Mouse (Mus musculus) lung, embryonic 14.5 days (tissue): Measurements from ENCODE around the gene Nup50. TPM values are rescaled to one million over a fixed set of nuclear protein-coding genes. Genes with fewer than 3 reads are reported as not detected.
A peak's percentile ranks its signal among the peaks of the same experiment; 100 is the strongest.

Source experiments
- ATAC-seq: fragments of 200-750 bp; cut with Nextera tagmentation; 2 replicates; pipeline ENCODE4 v1.8.0; 2017; ENCODE audit warnings: mild to moderate bottlenecking, moderate TSS enrichment, moderate library complexity; ENCODE audit not compliant: insufficient read depth
- DNase-seq: peaks from one replicate; pipeline ENCODE4 v3.0.0-alpha.2; 2015
- H3K27ac ChIP-seq: fragments of 300-500 bp; sonication (generic); 2 replicates; pipeline ENCODE4 v1.5.1; 2014; ENCODE audit warnings: low read depth, mild to moderate bottlenecking, moderate library complexity
- H3K27me3 ChIP-seq: fragments of 300-500 bp; sonication (generic); 2 replicates; pipeline ENCODE4 v1.6.1; 2014; ENCODE audit warnings: low read length, control low read depth; ENCODE audit not compliant: insufficient read depth
- H3K36me3 ChIP-seq: fragments of 300-500 bp; sonication (generic); 2 replicates; pipeline ENCODE4 v1.6.1; 2014; ENCODE audit warnings: control low read depth; ENCODE audit not compliant: insufficient read depth
- H3K4me1 ChIP-seq: fragments of 300-500 bp; sonication (generic); 2 replicates; pipeline ENCODE4 v1.6.1; 2014; ENCODE audit warnings: antibody characterized with exemption, control low read depth; ENCODE audit not compliant: insufficient read depth
- H3K4me2 ChIP-seq: fragments of 300-500 bp; sonication (generic); 2 replicates; pipeline ENCODE4 v1.6.1; 2014; ENCODE audit warnings: mild to moderate bottlenecking
- H3K4me3 ChIP-seq: fragments of 300-500 bp; sonication (generic); 2 replicates; pipeline ENCODE4 v1.5.1; 2014; ENCODE audit warnings: low read depth, low read length
- H3K9ac ChIP-seq: fragments of 300-500 bp; sonication (generic); 2 replicates; pipeline ENCODE4 v1.6.1; 2014
- H3K9me3 ChIP-seq: fragments of 300-500 bp; sonication (generic); 2 replicates; pipeline ENCODE4 v1.6.1; 2016; ENCODE audit warnings: low read depth, low read length, control low read depth
- CTCF ChIP-seq: IDR thresholded peaks from 2 replicates; pipeline ENCODE4 v1.5.1; 2016; ENCODE audit warnings: antibody characterized with exemption, low read depth
- WGBS: fragments of 180-500 bp; shearing (Covaris S2); extraction: QIAGEN DNeasy Blood & Tissue Kit; methylation state at CpG from one replicate; pipeline ENCODE4 v1.1.7; 2014; 5-methylcytosine and 5-hydroxymethylcytosine counted together
- polyA plus RNA-seq: library from polyadenylated mRNA; unstranded; fragments of >200 nt; fragmentation: Nextera tagmentation; extraction: Ambion mirVana; gene quantifications from 2 replicates; pipeline ENCODE4 v1.2.1, GENCODE M21; 2014

Nup50 gene
- polyA plus RNA-seq, 1 experiment from 2014 or later, result 48.2 TPM

GRCm38 (mm10) chr15:84925495-84926018 is 2.3 kb downstream of the Nup50 start:
- peak overlapping the region; percentile 98; the same call in 1 of the 2 replicates for H3K4me3 ChIP-seq
- H3K9me3 ChIP-seq, result no peaks in the 10 kb centered on the region
- H3K27ac ChIP-seq, result no peak overlapping the region
- H3K36me3 ChIP-seq, result peaks cover 40% of the 10 kb centered on the region
- ATAC-seq (no peak), DNase-seq (peak; percentile 53)
- peak; percentile 54; the same call in 1 of the 2 replicates for TF ChIP-seq CTCF
- WGBS, result 92% methylated on average over 1 of the region's 1 CpGs
- no peak overlapping the region for H3K9ac ChIP-seq
- no peaks in the 10 kb centered on the region for H3K27me3 ChIP-seq
- H3K4me2 ChIP-seq, result peak overlapping the region; percentile 74
- peaks cover 9% of the 10 kb centered on the region; the same call in 1 of the 2 replicates for H3K4me1 ChIP-seq

GRCm38 (mm10) chr15:84932351-84932750 is 9.1 kb downstream of the Nup50 start:
- Histone ChIP-seq H3K36me3 (peaks cover 99% of the 10 kb centered on the region), H3K4me3 (no peak overlapping the region), H3K27ac (no peak overlapping the region), H3K4me1 (no peaks in the 10 kb centered on the region), H3K9me3 (no peaks in the 10 kb centered on the region), H3K9ac (no peak overlapping the region), H3K4me2 (no peak overlapping the region), H3K27me3 (no peaks in the 10 kb centered on the region)
- ATAC-seq (no peak), DNase-seq (no peak)
- 44% methylated on average over 5 of the region's 5 CpGs for WGBS
- no peak for TF ChIP-seq CTCF

GRCm38 (mm10) chr15:84934901-84935300 is 11.7 kb downstream of the Nup50 start:
- Histone ChIP-seq H3K36me3 (peaks cover 99% of the 10 kb centered on the region), H3K27ac (no peak overlapping the region), H3K9ac (no peak overlapping the region), H3K4me2 (no peak overlapping the region), H3K27me3 (no peaks in the 10 kb centered on the region), H3K4me1 (no peaks in the 10 kb centered on the region), H3K9me3 (no peaks in the 10 kb centered on the region), H3K4me3 (no peak overlapping the region)
- DNase-seq (no peak), ATAC-seq (no peak)
- no peak for TF ChIP-seq CTCF
- 86% methylated on average over 16 of the region's 16 CpGs for WGBS

GRCm38 (mm10) chr15:84940102-84940501 is 16.9 kb downstream of the Nup50 start:
- Histone ChIP-seq H3K9me3 (no peaks in the 10 kb centered on the region), H3K4me3 (no peak overlapping the region), H3K27ac (no peak overlapping the region), H3K27me3 (no peaks in the 10 kb centered on the region), H3K4me2 (no peak overlapping the region), H3K4me1 (no peaks in the 10 kb centered on the region), H3K9ac (no peak overlapping the region), H3K36me3 (peaks cover 72% of the 10 kb centered on the region)
- ATAC-seq, result no peak; the same call in 1 of the 2 replicates
- 55% methylated on average over 12 of the region's 12 CpGs for WGBS
- DNase-seq, result peak; percentile 21
- no peak for TF ChIP-seq CTCF

- Histone ChIP-seq H3K36me3 (peaks cover 58% of the 10 kb centered on the region), H3K9me3 (no peaks in the 10 kb centered on the region), H3K27ac (no peak overlapping the region), H3K9ac (no peak overlapping the region), H3K4me1 (no peaks in the 10 kb centered on the region), H3K27me3 (no peaks in the 10 kb centered on the region), H3K4me2 (no peak overlapping the region), H3K4me3 (no peak overlapping the region)
- ATAC-seq (no peak; the same call in 1 of the 2 replicates), DNase-seq (no peak)
- WGBS, result 61% methylated on average over 11 of the region's 11 CpGs
- no peak for TF ChIP-seq CTCF
Observed at GRCm38 (mm10) chr15:84942647-84943285, 19.6 kb downstream of the Nup50 start.

GRCm38 (mm10) chr15:84944319-84944718 is 21.1 kb downstream of the Nup50 start:
- 81% methylated on average over 5 of the region's 5 CpGs for WGBS
- H3K9me3 ChIP-seq, result no peaks in the 10 kb centered on the region
- peaks cover 57% of the 10 kb centered on the region for H3K36me3 ChIP-seq
- H3K9ac ChIP-seq, result no peak overlapping the region
- no peaks in the 10 kb centered on the region for H3K27me3 ChIP-seq
- ATAC-seq (no peak), DNase-seq (no peak)
- no peak overlapping the region for H3K4me2 ChIP-seq
- H3K4me1 ChIP-seq, result no peaks in the 10 kb centered on the region
- no peak overlapping the region for H3K27ac ChIP-seq
- no peak for TF ChIP-seq CTCF
- H3K4me3 ChIP-seq, result no peak overlapping the region

- Histone ChIP-seq H3K9ac (no peak overlapping the region), H3K27me3 (no peaks in the 10 kb centered on the region), H3K27ac (no peak overlapping the region), H3K4me1 (no peaks in the 10 kb centered on the region), H3K4me3 (no peak overlapping the region), H3K9me3 (no peaks in the 10 kb centered on the region), H3K36me3 (peaks cover 51% of the 10 kb centered on the region), H3K4me2 (no peak overlapping the region)
- WGBS, result 82% methylated on average over 14 of the region's 14 CpGs
- no peak for DNase-seq
- ATAC-seq, result no peak
- TF ChIP-seq CTCF, result no peak
Observed at GRCm38 (mm10) chr15:84948990-84949389, 25.8 kb downstream of the Nup50 start.
